Comparison of ENCODE assay signal across 9 mouse cellular contexts in the genomic region with DNA sequence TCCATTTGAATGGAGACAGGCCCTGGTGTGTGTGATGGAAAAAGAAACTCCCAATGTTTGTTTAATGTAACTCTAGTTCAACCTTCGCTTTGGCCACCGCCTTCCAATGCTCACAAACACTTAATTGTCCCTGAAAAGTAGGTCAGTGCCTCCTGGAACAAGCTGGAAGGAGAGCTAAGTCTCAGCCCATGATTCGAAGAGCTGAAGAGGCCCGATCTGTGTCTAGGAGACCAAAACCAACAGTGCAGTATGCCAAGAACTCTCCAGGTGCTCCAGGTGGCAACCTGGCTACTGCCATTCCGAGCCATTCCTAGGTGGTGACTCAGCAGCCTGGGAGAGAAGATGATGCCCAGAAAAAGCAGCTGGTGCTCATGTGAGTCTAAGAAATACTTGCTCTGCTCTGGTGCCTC.
DNase-seq lines count a peak whose midpoint lies in the region; ATAC-seq and TF ChIP-seq lines count a peak whose summit lies in the region.
"Had no signal": no experiment of that assay in that cellular context is flagged by ENCODE, and none has a peak within 500 bp of the region (broad histone marks: within the 10 kb centered on the region; RNA-seq: fewer than 3 reads in every experiment).

No protein-coding gene starts in this region.

- H3K4me1 ChIP-seq in brown adipose tissue, adult 24 weeks (ENCODE audit: control insufficient read depth, insufficient read depth, insufficient read length, low read length): peaks cover 16% of the 10 kb centered on the region
- peaks cover 43% of the 10 kb centered on the region for H3K4me1 ChIP-seq in heart, postnatal 0 days (ENCODE audit: control insufficient read depth, insufficient read depth)

- no peak for TF ChIP-seq CTCF in heart, postnatal 0 days (IDR thresholded peaks at IDR 0.05; ENCODE audit: low read depth)

- ATAC-seq in heart, postnatal 0 days (ENCODE audit: insufficient read depth, low read depth): 0 out of 2 replicates have a peak, but pooled peaks have one; percentile 8
- ATAC-seq: activated CD4-positive, CD25-positive, alpha-beta regulatory T cell, adult 4 months had no signal

- H3K9me3 ChIP-seq in heart, postnatal 0 days (replicated peaks; ENCODE audit: control insufficient read depth, low read length): no peaks in the 10 kb centered on the region
- H3K9me3 ChIP-seq: liver, embryonic 15.5 days had no signal

- H3K4me3 ChIP-seq in brown adipose tissue, adult 24 weeks (ENCODE audit: insufficient read depth, low read depth, low read length): no peak overlapping the region
- H3K4me3 ChIP-seq in heart, postnatal 0 days (ENCODE audit: low read depth, low read length): no peak overlapping the region
- H3K4me3 ChIP-seq: liver, embryonic 15.5 days had no signal

- H3K36me3 ChIP-seq in heart, postnatal 0 days (replicated peaks; ENCODE audit: control insufficient read depth, insufficient read depth, low read length): no peaks in the 10 kb centered on the region
- H3K36me3 ChIP-seq: liver, embryonic 15.5 days had no signal

- no peak for TF ChIP-seq EP300 in heart, postnatal 0 days (IDR thresholded peaks at IDR 0.05; ENCODE audit: low read depth)

- H3K27me3 ChIP-seq in heart, postnatal 0 days (ENCODE audit: control insufficient read depth, insufficient read depth, low read length): no peaks in the 10 kb centered on the region
- H3K27me3 ChIP-seq: liver, embryonic 15.5 days had no signal

- peak overlapping the region; percentile 79 for H3K27ac ChIP-seq in brown adipose tissue, adult 24 weeks (replicated peaks; ENCODE audit: low read depth, low read length)
- H3K27ac ChIP-seq in heart, postnatal 0 days (ENCODE audit: low read depth): peak overlapping the region; percentile 71
- H3K27ac ChIP-seq: liver, embryonic 15.5 days had no signal

- peak; percentile 50 for DNase-seq in kidney, adult 18-20 months
- DNase-seq in kidney, postnatal 4 days: no peak
- DNase-seq in heart, postnatal 0 days (ENCODE audit: low spot score): no peak
- peak; percentile 84 for DNase-seq in lung, postnatal 25 days (ENCODE audit: low spot score)
- no peak for DNase-seq in urinary bladder, adult 2 months (ENCODE audit: low spot score)
- no peak for DNase-seq in spleen, postnatal 14 days (ENCODE audit: low spot score in 2 of 2)

- 70% methylated on average over 5 of the region's 5 CpGs for WGBS in heart, postnatal 0 days

- no peak overlapping the region for H3K9ac ChIP-seq in heart, postnatal 0 days (replicated peaks; ENCODE audit: low read depth, low read length)
- H3K9ac ChIP-seq: liver, embryonic 15.5 days had no signal

- no peak overlapping the region for H3K4me2 ChIP-seq in heart, postnatal 0 days (ENCODE audit: low read depth, low read length)
- H3K4me2 ChIP-seq: liver, embryonic 15.5 days had no signal

Comparison
In these comparisons a context has a peak if more than half of its experiments do, and no peak if none do; other contexts are left out.
1. DNase-seq: peak in kidney, adult 18-20 months (single experiment) and lung, postnatal 25 days (single experiment); none in kidney, postnatal 4 days (0 of 2), heart, postnatal 0 days (single experiment), urinary bladder, adult 2 months (single experiment) and spleen, postnatal 14 days (0 of 2).